Mouse (Mus musculus) effector memory CD4-positive, alpha-beta T cell, adult 7 months (primary cell): ENCODE results near the gene Gabra4. TPM values are rescaled to one million over a fixed set of nuclear protein-coding genes. Genes with fewer than 3 reads are reported as not detected.

Experiments used
- polyA plus RNA-seq: library from polyadenylated mRNA; unstranded; fragments of 100-300 nt; shearing (Covaris generic); gene quantifications from one replicate; pipeline ENCODE4 v1.2.1, GENCODE M21; 2017

The Gabra4 gene
- 0.23 TPM for polyA plus RNA-seq

DNA sequence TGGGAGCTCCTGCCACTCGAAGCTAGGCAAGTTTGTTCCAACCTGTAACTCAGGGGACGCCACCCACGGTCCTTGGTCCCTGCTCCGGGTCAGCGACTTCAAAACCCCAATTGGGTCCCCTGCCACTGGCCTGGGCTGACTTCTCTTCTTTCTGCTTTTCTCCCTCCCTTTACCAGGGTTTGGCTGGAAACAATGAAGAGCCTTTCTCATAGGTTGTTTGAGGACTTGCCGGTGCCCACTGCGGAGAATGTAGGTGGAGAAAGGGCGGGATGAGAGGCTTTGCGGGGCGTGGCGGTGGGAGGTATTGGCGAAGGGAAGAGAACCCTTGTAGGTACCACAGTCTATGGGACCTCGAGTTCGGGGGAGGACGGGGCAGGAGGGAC is at the start of gene Gabra4:
Gene Gabra4 (minus strand): TSS at position 194 of the 383 bp plus-strand sequence.

GRCm38 (mm10) chr5:71657482-71658114 is 510 bp downstream of the Gabra4 start, which contains the start of gene Gabrb1:
TSS of gene Gabrb1 (plus strand) at chr5:71658113.

DNA sequence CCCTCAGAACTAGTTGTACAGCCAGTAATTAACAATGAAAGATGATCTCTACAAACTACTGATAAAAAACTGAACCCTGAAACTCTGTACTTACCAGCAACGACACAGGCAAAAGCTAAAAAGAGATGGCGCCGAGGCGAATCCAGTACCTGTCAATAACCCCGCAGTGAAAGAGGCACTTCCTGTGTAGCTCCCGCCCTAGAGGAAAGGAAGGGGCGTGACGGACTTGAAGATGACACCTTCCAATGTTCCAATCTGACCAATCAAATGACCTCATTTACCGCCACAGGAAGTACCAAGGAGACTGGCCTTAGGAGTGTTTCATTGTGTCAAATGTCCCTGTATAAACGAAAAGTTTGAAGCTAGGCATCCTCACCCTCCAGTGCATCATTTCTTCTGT is 110.0 kb downstream of the Gabra4 start, which contains the start of gene Cox7b2:
Gene Cox7b2 (minus strand): TSS at position 127 of the 400 bp plus-strand sequence.

Other genes starting within 250 kb of the Gabra4 start
- gene Cox7b2, start 110.1 kb downstream of the Gabra4 start, polyA plus RNA-seq: not detected
- 0.09 TPM for gene Gabrb1, start 195 bp downstream of the Gabra4 start, polyA plus RNA-seq